Mouse (Mus musculus) stomach, embryonic 14.5 days (tissue): Measurements from ENCODE around the gene Serpinb3c. TPM values are rescaled to one million over a fixed set of nuclear protein-coding genes. Genes with fewer than 3 reads are reported as not detected.
A peak's percentile ranks its signal among the peaks of the same experiment; 100 is the strongest.
"Not testable (repeated sequence)": the region's sequence is repeated elsewhere in the genome, so short reads cannot be mapped to it uniquely, and the experiment has no call there.

Experiments
- ATAC-seq: fragments of 200-750 bp; cut with Nextera tagmentation; 2 replicates; pipeline ENCODE4 v1.8.0; 2017; ENCODE audit warnings: low read depth, moderate TSS enrichment; ENCODE audit not compliant: insufficient number of reproducible peaks, insufficient read depth, low FRiP score
- H3K27ac ChIP-seq: fragments of 300-500 bp; sonication (generic); 2 replicates; pipeline ENCODE4 v1.5.1; 2014; ENCODE audit warnings: mild to moderate bottlenecking, low read length, moderate library complexity, mixed read lengths
- H3K27me3 ChIP-seq: fragments of 300-500 bp; sonication (generic); 2 replicates; pipeline ENCODE4 v1.6.1; 2014; ENCODE audit warnings: low read length, control low read depth, mixed read lengths; ENCODE audit not compliant: control insufficient read depth, insufficient read depth
- H3K36me3 ChIP-seq: fragments of 300-500 bp; sonication (generic); 2 replicates; pipeline ENCODE4 v1.6.1; 2014; ENCODE audit warnings: mild to moderate bottlenecking, control low read depth, low read length, moderate library complexity, mixed read lengths; ENCODE audit not compliant: control insufficient read depth, insufficient read depth
- H3K4me1 ChIP-seq: fragments of 300-500 bp; sonication (generic); 2 replicates; pipeline ENCODE4 v1.6.1; 2014; ENCODE audit warnings: low read length, control low read depth, mixed read lengths; ENCODE audit not compliant: control insufficient read depth, insufficient read depth
- H3K4me2 ChIP-seq: fragments of 300-500 bp; sonication (generic); replicated peaks from 2 replicates; pipeline ENCODE4 v1.6.1; 2014; ENCODE audit warnings: low read depth, low read length, control low read depth
- H3K4me3 ChIP-seq: fragments of 300-500 bp; sonication (generic); 2 replicates; pipeline ENCODE4 v1.5.1; 2014; ENCODE audit warnings: low read depth, low read length, control low read depth
- H3K9ac ChIP-seq: fragments of 300-500 bp; sonication (generic); replicated peaks from 2 replicates; pipeline ENCODE4 v1.6.1; 2014; ENCODE audit warnings: low read depth, mild to moderate bottlenecking, control low read depth, low read length, moderate library complexity, mixed read lengths
- H3K9me3 ChIP-seq: fragments of 300-500 bp; sonication (generic); 2 replicates; pipeline ENCODE4 v1.6.1; 2016; ENCODE audit warnings: low read depth, low read length, control low read depth; ENCODE audit not compliant: control insufficient read depth
- whole genome bisulfite sequencing: fragments of 180-500 bp; shearing (Covaris S2); extraction: QIAGEN DNeasy Blood & Tissue Kit; methylation state at CpG from one replicate; pipeline ENCODE4 v1.1.7; 2014; 5-methylcytosine and 5-hydroxymethylcytosine counted together
- polyA plus RNA-seq: library from polyadenylated mRNA; unstranded; fragments of >200 nt; fragmentation: Nextera tagmentation; extraction: Ambion mirVana; gene quantifications from 2 replicates; pipeline ENCODE4 v1.2.1, GENCODE M21; 2014

The Serpinb3c gene
- not detected in 2 replicates for polyA plus RNA-seq

DNA sequence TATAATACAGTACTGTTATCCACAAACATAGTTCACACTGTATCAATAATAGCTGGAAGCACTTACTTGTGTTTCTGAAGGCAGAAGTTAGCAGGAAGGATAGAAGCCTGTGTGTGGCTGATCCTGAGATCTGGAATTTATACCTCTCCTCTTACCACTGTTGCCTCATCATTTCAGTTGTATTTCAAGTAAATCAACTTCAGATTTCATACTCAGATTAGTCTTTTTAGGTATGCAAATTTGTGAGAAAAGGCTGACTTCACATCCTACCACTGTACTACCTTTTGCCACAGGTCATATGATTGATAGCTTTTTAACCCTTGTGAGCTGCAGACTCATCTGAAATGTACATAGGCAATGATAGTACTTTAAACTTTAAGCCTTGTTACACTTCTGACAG, at the start of gene Serpinb3c, which contains the start of gene Serpinb3b:
TSS of gene Serpinb3c (minus strand) at position 111 of the 400 bp plus-strand sequence.
TSS of gene Serpinb3b (minus strand) at position 101 of the 400 bp plus-strand sequence.
- not testable (repeated sequence) for H3K4me2 ChIP-seq, ATAC-seq, H3K4me3 ChIP-seq, H3K9me3 ChIP-seq, H3K36me3 ChIP-seq, H3K27me3 ChIP-seq, H3K4me1 ChIP-seq, H3K27ac ChIP-seq, H3K9ac ChIP-seq

DNA sequence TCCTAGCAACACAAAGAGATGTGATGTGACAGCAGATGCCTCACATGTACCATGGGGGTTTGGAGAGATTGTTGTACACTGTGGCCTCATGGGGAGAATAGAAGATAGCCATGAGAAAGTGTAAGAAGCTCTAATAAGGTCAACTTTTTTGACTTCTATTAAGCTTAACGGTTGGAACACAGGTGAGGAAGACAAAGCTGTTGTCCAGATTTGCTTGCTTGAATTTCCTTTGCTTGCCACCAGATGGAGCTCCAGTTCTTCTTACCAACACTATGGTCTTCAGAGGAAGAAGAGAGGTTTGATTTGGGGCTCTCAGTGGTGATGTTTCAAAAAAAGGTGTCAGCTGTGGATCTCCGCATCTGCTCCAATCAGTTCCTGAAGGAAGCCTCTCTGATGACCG, 35.0 kb downstream of the Serpinb3c start:
- H3K4me3 ChIP-seq, H3K36me3 ChIP-seq, H3K27ac ChIP-seq, H3K27me3 ChIP-seq, H3K4me2 ChIP-seq, H3K9ac ChIP-seq, H3K4me1 ChIP-seq, H3K9me3 ChIP-seq: not testable (repeated sequence)
- ATAC-seq, result 0 out of 2 replicates have a peak, but pooled peaks have one; percentile 23
- WGBS, result 45% methylated on average over 3 of the region's 3 CpGs

Other genes starting within 250 kb of the Serpinb3c start
- gene Serpinb3a, start 226.1 kb downstream of the Serpinb3c start, polyA plus RNA-seq, result 0.14 and 0.25 TPM in 2 replicates
- gene Serpinb3d, start 194.9 kb downstream of the Serpinb3c start, polyA plus RNA-seq, result not detected in 2 replicates
- gene Serpinb3b, start within 50 bp of the Serpinb3c start, polyA plus RNA-seq, result not detected in 2 replicates
- gene Serpinb11, start 82.8 kb upstream of the Serpinb3c start, polyA plus RNA-seq, result 0.13 TPM in 1 of 2 replicates, not detected in the other
- not detected in 2 replicates for gene Serpinb7, start 121.3 kb upstream of the Serpinb3c start, polyA plus RNA-seq
- 0.29 TPM in 1 of 2 replicates, not detected in the other for gene Serpinb2, start 233.1 kb upstream of the Serpinb3c start, polyA plus RNA-seq